Mouse (Mus musculus): ENCODE results near the gene Gm10643.

Gm10643 gene

GRCm38 (mm10) chr8:84071921-84072320 is 7.0 kb upstream of the Gm10643 start:
- in situ Hi-C loops (cut with MboI): no loop called here

GRCm38 (mm10) chr8:84070667-84071066 is 5.7 kb upstream of the Gm10643 start:
- in situ Hi-C loops (cut with MboI): no loop called here

GRCm38 (mm10) chr8:84070241-84070640 is 5.3 kb upstream of the Gm10643 start:
- in situ Hi-C loops (cut with MboI): no loop called here

GRCm38 (mm10) chr8:84069750-84070149 is 4.8 kb upstream of the Gm10643 start:
- in situ Hi-C loops (cut with MboI): no loop called here

GRCm38 (mm10) chr8:84069169-84069568 is 4.2 kb upstream of the Gm10643 start:
- in situ Hi-C loops (cut with MboI): no loop called here

- in situ Hi-C loops (cut with MboI): no loop called here
Observed at GRCm38 (mm10) chr8:84068316-84069035, 3.5 kb upstream of the Gm10643 start.

- in situ Hi-C loops (cut with MboI): no loop called here
Observed at GRCm38 (mm10) chr8:84067911-84068310, 3.0 kb upstream of the Gm10643 start.

- in situ Hi-C loops (cut with MboI): no loop called here
Observed at GRCm38 (mm10) chr8:84067047-84067573, 2.2 kb upstream of the Gm10643 start.

- in situ Hi-C loops (cut with MboI): no loop called here
Observed at GRCm38 (mm10) chr8:84066291-84066930, 1.5 kb upstream of the Gm10643 start, which contains the start of gene Rfx1. Gene Rfx1, plus strand, starts transcription at chr8:84066834.

GRCm38 (mm10) chr8:84065457-84066072 is 628 bp upstream of the Gm10643 start:
- in situ Hi-C loops (cut with MboI): no loop called here

GRCm38 (mm10) chr8:84063861-84064610 is 901 bp downstream of the Gm10643 start:
- in situ Hi-C loops (cut with MboI): no loop called here

- in situ Hi-C loops (cut with MboI): no loop called here
Observed at GRCm38 (mm10) chr8:84060245-84060644, 4.7 kb downstream of the Gm10643 start.

- in situ Hi-C loops (cut with MboI): no loop called here
Observed at GRCm38 (mm10) chr8:84059226-84059625, 5.7 kb downstream of the Gm10643 start.

GRCm38 (mm10) chr8:84057827-84058226 is 7.1 kb downstream of the Gm10643 start:
- in situ Hi-C loops (cut with MboI): no loop called here

GRCm38 (mm10) chr8:84053229-84053628 is 11.7 kb downstream of the Gm10643 start:
- in situ Hi-C loops (cut with MboI): no loop called here

- in situ Hi-C loops (cut with MboI): no loop called here
Observed at GRCm38 (mm10) chr8:84052746-84053145, 12.2 kb downstream of the Gm10643 start.

- in situ Hi-C loops (cut with MboI): no loop called here
Observed at GRCm38 (mm10) chr8:84048171-84048570, 16.8 kb downstream of the Gm10643 start.

GRCm38 (mm10) chr8:84046505-84046904 is 18.4 kb downstream of the Gm10643 start:
- in situ Hi-C loops (cut with MboI): no loop called here

- in situ Hi-C loops (cut with MboI): no loop called here
Observed at GRCm38 (mm10) chr8:84044900-84045299, 20.0 kb downstream of the Gm10643 start, which contains the start of gene Rln3. Gene Rln3, minus strand, starts transcription at chr8:84045000.

- in situ Hi-C loops (cut with MboI): no loop called here
Observed at GRCm38 (mm10) chr8:84044103-84044502, 20.8 kb downstream of the Gm10643 start.

GRCm38 (mm10) chr8:84042948-84043342 is 22.0 kb downstream of the Gm10643 start:
- in situ Hi-C loops (cut with MboI): no loop called here
